Mouse (Mus musculus) hindbrain, embryonic 14.5 days (tissue): ENCODE measurements at regions not wholly inside any gene's neighbourhood (a gene's known extent, or its start where the extent isn't known, plus 50 kb on each side); places are given as distances from the start of the nearest gene placed in this dataset.
"Not testable (repeated sequence)": the region's sequence is repeated elsewhere in the genome, so short reads cannot be mapped to it uniquely, and the experiment has no call there.

Experiments used
- ATAC-seq: fragments of 200-750 bp; cut with Nextera tagmentation; 2 replicates; pipeline ENCODE4 v1.8.0; 2017; ENCODE audit warnings: moderate number of reproducible peaks, mild to moderate bottlenecking, moderate TSS enrichment, moderate library complexity; ENCODE audit not compliant: low FRiP score
- DNase-seq: peaks from one replicate; pipeline ENCODE4 v3.0.0-alpha.2; 2015; ENCODE audit warnings: low spot score
- H3K27ac ChIP-seq: fragments of 300-500 bp; sonication (generic); 2 replicates; pipeline ENCODE4 v1.5.1; 2014; ENCODE audit warnings: mild to moderate bottlenecking, moderate library complexity
- H3K27me3 ChIP-seq: fragments of 300-500 bp; sonication (generic); 2 replicates; pipeline ENCODE4 v1.6.1; 2014; ENCODE audit warnings: mild to moderate bottlenecking, low read length, mixed read lengths; ENCODE audit not compliant: control insufficient read depth, insufficient read depth
- H3K36me3 ChIP-seq: fragments of 300-500 bp; sonication (generic); replicated peaks from 2 replicates; pipeline ENCODE4 v1.6.1; 2014; ENCODE audit not compliant: control insufficient read depth, insufficient read depth
- H3K4me1 ChIP-seq: fragments of 300-500 bp; sonication (generic); replicated peaks from 2 replicates; pipeline ENCODE4 v1.6.1; 2014; ENCODE audit warnings: antibody characterized with exemption, low read length, mixed read lengths; ENCODE audit not compliant: control insufficient read depth, insufficient read depth
- H3K4me2 ChIP-seq: fragments of 300-500 bp; sonication (generic); replicated peaks from 2 replicates; pipeline ENCODE4 v1.6.1; 2014; ENCODE audit warnings: mild to moderate bottlenecking, moderate library complexity
- H3K4me3 ChIP-seq: fragments of 300-500 bp; sonication (generic); replicated peaks from 2 replicates; pipeline ENCODE4 v1.5.1; 2014; ENCODE audit warnings: mild to moderate bottlenecking, low read length
- H3K9ac ChIP-seq: fragments of 300-500 bp; sonication (generic); 2 replicates; pipeline ENCODE4 v1.6.1; 2014
- H3K9me3 ChIP-seq: fragments of 300-500 bp; sonication (generic); 2 replicates; pipeline ENCODE4 v1.6.1; 2016; ENCODE audit warnings: low read length; ENCODE audit not compliant: control insufficient read depth
- WGBS: fragments of 180-500 bp; shearing (Covaris S2); extraction: QIAGEN DNeasy Blood & Tissue Kit; methylation state at CpG from one replicate; pipeline ENCODE4 v1.1.7; 2014; 5-methylcytosine and 5-hydroxymethylcytosine counted together

- H3K27ac ChIP-seq, H3K4me1 ChIP-seq, H3K4me3 ChIP-seq, H3K36me3 ChIP-seq, H3K9me3 ChIP-seq, H3K4me2 ChIP-seq, ATAC-seq, DNase-seq, H3K9ac ChIP-seq, H3K27me3 ChIP-seq: not testable (repeated sequence)
- WGBS, result 87% methylated on average over 1 of the region's 1 CpGs
Observed at GRCm38 (mm10) chr17:3063401-3063800, 51.4 kb upstream of the Scaf8 start.
